Mouse (Mus musculus) hindbrain, postnatal 0 days (tissue): ENCODE results near the gene Gm21972. TPM values are rescaled to one million over a fixed set of nuclear protein-coding genes. Genes with fewer than 3 reads are reported as not detected.

Source experiments
- ATAC-seq: fragments of 200-750 bp; cut with Nextera tagmentation; 2 replicates; pipeline ENCODE4 v1.8.0; 2017; ENCODE audit warnings: mild to moderate bottlenecking, moderate TSS enrichment, moderate library complexity
- DNase-seq: peaks from one replicate; pipeline ENCODE4 v3.0.0-alpha.2; 2015; ENCODE audit warnings: low spot score
- H3K27ac ChIP-seq: fragments of 300-500 bp; sonication (generic); 2 replicates; pipeline ENCODE4 v1.5.1; 2014; ENCODE audit warnings: mild to moderate bottlenecking
- H3K27me3 ChIP-seq: fragments of 300-500 bp; sonication (generic); 2 replicates; pipeline ENCODE4 v1.6.1; 2014; ENCODE audit warnings: low read length, mixed read lengths; ENCODE audit not compliant: insufficient read depth
- H3K36me3 ChIP-seq: fragments of 300-500 bp; sonication (generic); 2 replicates; pipeline ENCODE4 v1.6.1; 2014; ENCODE audit warnings: low read length, mixed read lengths; ENCODE audit not compliant: insufficient read depth
- H3K4me1 ChIP-seq: fragments of 300-500 bp; sonication (generic); 2 replicates; pipeline ENCODE4 v1.6.1; 2014; ENCODE audit warnings: antibody characterized with exemption, low read length, mixed read lengths; ENCODE audit not compliant: insufficient read depth
- H3K4me2 ChIP-seq: fragments of 300-500 bp; sonication (generic); 2 replicates; pipeline ENCODE4 v1.6.1; 2014; ENCODE audit warnings: low read depth, mild to moderate bottlenecking, low read length, moderate library complexity, mixed read lengths
- H3K4me3 ChIP-seq: fragments of 300-500 bp; sonication (generic); 2 replicates; pipeline ENCODE4 v1.5.1; 2014; ENCODE audit warnings: low read length
- H3K9ac ChIP-seq: fragments of 300-500 bp; sonication (generic); replicated peaks from 2 replicates; pipeline ENCODE4 v1.6.1; 2014; ENCODE audit warnings: mild to moderate bottlenecking, low read length, moderate library complexity, mixed read lengths
- H3K9me3 ChIP-seq: fragments of 300-500 bp; sonication (generic); 2 replicates; pipeline ENCODE4 v1.6.1; 2016; ENCODE audit warnings: low read length, mixed read lengths
- CTCF ChIP-seq: IDR thresholded peaks from 2 replicates; pipeline ENCODE4 v1.5.1; 2016; ENCODE audit warnings: antibody characterized with exemption, control low read depth, low read depth
- WGBS: fragments of 180-500 bp; shearing (Covaris S2); extraction: QIAGEN DNeasy Blood & Tissue Kit; methylation state at CpG from one replicate; pipeline ENCODE4 v1.1.7; 2014; 5-methylcytosine and 5-hydroxymethylcytosine counted together
- polyA plus RNA-seq: library from polyadenylated mRNA; unstranded; fragments of >200 nt; fragmentation: Nextera tagmentation; extraction: Ambion mirVana; gene quantifications from 2 replicates; pipeline ENCODE4 v1.2.1, GENCODE M21; 2015
- total RNA-seq: library from RNA; depleted of rRNA; stranded (reverse); fragments of >200 nt; gene quantifications from 2 replicates; pipeline ENCODE4 v1.2.3, GENCODE M21; 2014; rRNA removed

Gm21972 gene
- total and polyA plus RNA-seq, 2 experiments from 2014 or later = 0.29 to 5.2 TPM

- ATAC-seq (no peak), DNase-seq (no peak)
- no peak overlapping the region for H3K4me3 ChIP-seq
- WGBS = 97% methylated on average over 1 of the region's 1 CpGs
- H3K27ac ChIP-seq = no peak overlapping the region
- no peak overlapping the region for H3K4me2 ChIP-seq
- no peaks in the 10 kb centered on the region for H3K27me3 ChIP-seq
- no peak overlapping the region for H3K9ac ChIP-seq
- no peaks in the 10 kb centered on the region for H3K9me3 ChIP-seq
- peaks cover 27% of the 10 kb centered on the region; the same call in 1 of the 2 replicates for H3K36me3 ChIP-seq
- no peaks in the 10 kb centered on the region for H3K4me1 ChIP-seq
- TF ChIP-seq CTCF = no peak
Observed at GRCm38 (mm10) chr1:86211498-86211897, 78.1 kb downstream of the Gm21972 start.

Other genes starting within 250 kb of the Gm21972 start
- 329 and 336 TPM in 2 replicates for gene Itm2c, start 239.4 kb upstream of the Gm21972 start, total RNA-seq
- 244 and 253 TPM in 2 replicates for gene Itm2c, start 239.4 kb upstream of the Gm21972 start, polyA plus RNA-seq
- 11.8 and 18.8 TPM in 2 replicates for gene 4933407L21Rik, start 205.2 kb upstream of the Gm21972 start, total RNA-seq
- gene 4933407L21Rik, start 205.2 kb upstream of the Gm21972 start, polyA plus RNA-seq = 12.3 and 13.9 TPM in 2 replicates
- gene Gpr55, start 172.6 kb upstream of the Gm21972 start, total RNA-seq = 0.21 TPM in 1 of 2 replicates, not detected in the other
- 0.14 and 0.15 TPM in 2 replicates for gene Gpr55, start 172.6 kb upstream of the Gm21972 start, polyA plus RNA-seq
- gene Spata3, start 116.8 kb upstream of the Gm21972 start, total RNA-seq = 1.2 TPM in 1 of 2 replicates, not detected in the other
- 1.3 and 1.4 TPM in 2 replicates for gene Spata3, start 116.8 kb upstream of the Gm21972 start, polyA plus RNA-seq
- 46.4 and 63.9 TPM in 2 replicates for gene 2810459M11Rik, start 87.8 kb upstream of the Gm21972 start, total RNA-seq
- 12.9 and 16.1 TPM in 2 replicates for gene 2810459M11Rik, start 87.8 kb upstream of the Gm21972 start, polyA plus RNA-seq
- gene Psmd1, start 69.2 kb upstream of the Gm21972 start, total RNA-seq = 74.0 and 127 TPM in 2 replicates
- 183 TPM in 2 replicates for gene Psmd1, start 69.2 kb upstream of the Gm21972 start, polyA plus RNA-seq
- not detected in 2 replicates for gene Htr2b, start 21.7 kb upstream of the Gm21972 start, total RNA-seq
- 0.24 and 0.44 TPM in 2 replicates for gene Htr2b, start 21.7 kb upstream of the Gm21972 start, polyA plus RNA-seq
- gene Armc9, start 21.1 kb downstream of the Gm21972 start, total RNA-seq = 13.6 and 21.0 TPM in 2 replicates
- gene Armc9, start 21.1 kb downstream of the Gm21972 start, polyA plus RNA-seq = 34.9 and 38.1 TPM in 2 replicates
- gene B3gnt7, start 169.2 kb downstream of the Gm21972 start, total RNA-seq = 12.6 and 14.1 TPM in 2 replicates
- gene B3gnt7, start 169.2 kb downstream of the Gm21972 start, polyA plus RNA-seq = 8.7 and 9.2 TPM in 2 replicates
- gene Ncl, start 225.8 kb downstream of the Gm21972 start, total RNA-seq = 15.1 and 17.2 TPM in 2 replicates
- gene Ncl, start 225.8 kb downstream of the Gm21972 start, polyA plus RNA-seq = 203 and 213 TPM in 2 replicates